Mouse (Mus musculus) ES-Bruce4 (cell line): ENCODE data around the gene Pik3cd. TPM values are rescaled to one million over a fixed set of nuclear protein-coding genes. Genes with fewer than 3 reads are reported as not detected.

Source experiments
- H3K27ac ChIP-seq: 2 replicates; pipeline ENCODE4 v1.5.1; 2012; ENCODE audit warnings: low read length, inconsistent platforms; ENCODE audit not compliant: insufficient read depth
- H3K27me3 ChIP-seq: 2 replicates; pipeline ENCODE4 v1.6.1; 2012; ENCODE audit warnings: mild to moderate bottlenecking, low read length, inconsistent platforms; ENCODE audit not compliant: control insufficient read depth, poor library complexity, insufficient read depth, severe bottlenecking
- H3K36me3 ChIP-seq: 2 replicates; pipeline ENCODE4 v1.6.1; 2012; ENCODE audit warnings: inconsistent platforms, mild to moderate bottlenecking, low read length, moderate library complexity; ENCODE audit not compliant: control insufficient read depth, poor library complexity, insufficient read depth, severe bottlenecking
- H3K4me1 ChIP-seq: one replicate; pipeline ENCODE4 v1.8.1; 2011; ENCODE audit warnings: low read length; ENCODE audit not compliant: control insufficient read depth, insufficient read depth
- H3K4me3 ChIP-seq: 2 replicates; pipeline ENCODE4 v1.5.1; 2011; ENCODE audit warnings: low read depth, mild to moderate bottlenecking, low read length
- H3K9ac ChIP-seq: 2 replicates; pipeline ENCODE4 v1.6.1; 2012; ENCODE audit warnings: low read depth, mild to moderate bottlenecking, inconsistent platforms; ENCODE audit not compliant: poor library complexity, severe bottlenecking
- H3K9me3 ChIP-seq: replicated peaks from 2 replicates; pipeline ENCODE4 v1.6.1; 2012; ENCODE audit warnings: mild to moderate bottlenecking, low read length, inconsistent platforms; ENCODE audit not compliant: control insufficient read depth, poor library complexity, insufficient read depth, severe bottlenecking
- CTCF ChIP-seq: IDR thresholded peaks from one replicate; pipeline ENCODE4 v1.8.1; 2011; ENCODE audit warnings: low read depth, low read length
- EP300 ChIP-seq: IDR thresholded peaks from 2 replicates; pipeline ENCODE4 v1.6.1; 2011; ENCODE audit warnings: low read depth, low read length; ENCODE audit not compliant: insufficient read depth
- POLR2A ChIP-seq: IDR thresholded peaks from one replicate; pipeline ENCODE4 v1.8.1; 2011; ENCODE audit warnings: low read length; ENCODE audit not compliant: insufficient read depth
- polyA plus RNA-seq: library from polyadenylated mRNA; stranded (reverse); fragments of >200 nt; gene quantifications from 2 replicates; pipeline ENCODE4 v1.2.4, GENCODE M21; 2011; ENCODE audit warnings: low read depth; ENCODE audit not compliant: missing spikeins, insufficient read depth, insufficient read length

Gene Pik3cd
- polyA plus RNA-seq, 1 experiment = 13.5 TPM

DNA sequence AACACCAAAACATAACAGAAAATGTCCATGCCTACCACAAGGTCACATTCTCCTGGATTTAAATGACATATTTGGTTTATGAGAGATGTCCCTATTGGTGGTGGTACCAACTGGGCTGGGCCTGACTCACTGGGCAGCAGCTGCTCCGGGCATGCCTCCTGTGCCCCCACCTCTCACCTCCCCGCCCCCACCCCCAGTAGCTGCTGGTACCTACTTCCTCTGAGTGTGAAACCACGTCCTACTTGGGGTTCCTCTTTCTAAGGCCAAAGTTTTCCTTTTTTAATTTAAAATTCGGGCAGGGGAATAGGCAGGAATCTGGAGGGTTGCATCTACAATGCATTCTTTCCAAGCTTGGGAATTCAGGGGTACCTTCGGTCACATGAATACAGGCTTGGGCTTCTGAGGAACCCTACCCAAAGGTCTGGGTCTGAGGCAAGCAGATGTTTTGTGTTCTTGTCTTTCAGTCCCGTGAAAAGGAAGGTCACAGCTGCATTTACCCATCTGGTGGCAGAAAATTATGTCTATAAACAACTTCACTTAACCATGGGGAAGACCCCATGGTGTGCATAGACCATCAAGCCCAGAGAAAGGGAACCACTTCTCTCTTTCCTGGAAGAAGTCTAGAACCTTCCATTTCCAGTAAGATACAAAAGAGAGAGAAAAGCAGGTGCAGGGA is 37.2 kb downstream of the Pik3cd start:
- H3K36me3 ChIP-seq = no peaks in the 10 kb centered on the region
- H3K27me3 ChIP-seq = no peaks in the 10 kb centered on the region
- H3K9me3 ChIP-seq = no peaks in the 10 kb centered on the region
- H3K4me1 ChIP-seq = no peaks in the 10 kb centered on the region
- H3K9ac ChIP-seq = no peak overlapping the region
- no peak overlapping the region for H3K4me3 ChIP-seq
- TF ChIP-seq EP300 (no peak), POLR2A (no peak), CTCF (no peak)
- no peak overlapping the region for H3K27ac ChIP-seq

- Histone ChIP-seq H3K27me3 (no peaks in the 10 kb centered on the region), H3K9ac (no peak overlapping the region), H3K4me3 (no peak overlapping the region), H3K36me3 (no peaks in the 10 kb centered on the region), H3K4me1 (no peaks in the 10 kb centered on the region), H3K9me3 (no peaks in the 10 kb centered on the region), H3K27ac (no peak overlapping the region)
- no peak for TF ChIP-seq CTCF
- no peak for TF ChIP-seq EP300
- no peak for TF ChIP-seq POLR2A
Measured at GRCm38 (mm10) chr4:149663849-149664503, 38.4 kb downstream of the Pik3cd start.

GRCm38 (mm10) chr4:149661967-149662589 is 40.3 kb downstream of the Pik3cd start:
- Histone ChIP-seq H3K4me3 (no peak overlapping the region), H3K9ac (no peak overlapping the region), H3K9me3 (no peaks in the 10 kb centered on the region), H3K27ac (no peak overlapping the region), H3K36me3 (no peaks in the 10 kb centered on the region), H3K27me3 (no peaks in the 10 kb centered on the region), H3K4me1 (no peaks in the 10 kb centered on the region)
- TF ChIP-seq EP300 = no peak
- no peak for TF ChIP-seq CTCF
- no peak for TF ChIP-seq POLR2A

GRCm38 (mm10) chr4:149660598-149660997 is 41.8 kb downstream of the Pik3cd start:
- TF ChIP-seq CTCF (no peak), POLR2A (no peak), EP300 (no peak)
- Histone ChIP-seq H3K36me3 (no peaks in the 10 kb centered on the region), H3K4me1 (no peaks in the 10 kb centered on the region), H3K4me3 (no peak overlapping the region), H3K9ac (no peak overlapping the region), H3K9me3 (no peaks in the 10 kb centered on the region), H3K27me3 (no peaks in the 10 kb centered on the region), H3K27ac (no peak overlapping the region)

DNA sequence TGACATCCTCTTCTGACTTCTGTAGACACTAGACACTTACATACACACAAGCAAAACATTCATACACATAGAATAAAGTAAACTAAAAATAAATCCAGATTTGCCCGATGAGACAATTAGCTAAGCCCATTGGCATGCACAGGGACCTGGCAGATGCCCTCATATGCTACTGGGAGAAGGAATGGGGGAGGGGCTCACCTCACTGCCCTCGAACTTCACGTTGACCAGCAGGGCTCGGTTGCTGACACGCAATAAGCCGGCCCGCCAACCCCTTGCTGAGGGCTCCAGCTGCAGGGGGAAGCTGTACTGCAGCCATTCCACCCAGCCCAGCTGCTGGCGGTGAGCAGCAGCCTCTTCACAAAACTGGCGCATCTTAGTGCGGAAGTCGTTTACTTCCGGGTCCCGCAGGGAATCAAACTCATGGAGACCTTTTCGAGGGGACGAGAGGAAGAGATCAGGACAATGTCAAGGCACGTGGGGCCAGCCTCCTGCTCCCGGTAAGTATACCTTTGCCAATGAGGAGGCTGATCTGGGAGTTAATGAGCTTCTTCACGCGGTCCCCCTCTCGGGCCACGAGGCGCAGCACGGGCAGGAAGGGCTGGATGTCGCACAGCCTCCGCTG is 42.8 kb downstream of the Pik3cd start:
- no peaks in the 10 kb centered on the region for H3K4me1 ChIP-seq
- H3K36me3 ChIP-seq = no peaks in the 10 kb centered on the region
- H3K9me3 ChIP-seq = no peaks in the 10 kb centered on the region
- H3K27ac ChIP-seq = no peak overlapping the region
- H3K4me3 ChIP-seq = peak overlapping the region; percentile 36
- no peak for TF ChIP-seq EP300
- TF ChIP-seq CTCF = no peak
- no peak for TF ChIP-seq POLR2A
- H3K9ac ChIP-seq = peak overlapping the region; percentile 29; the same call in 1 of the 2 replicates
- no peaks in the 10 kb centered on the region for H3K27me3 ChIP-seq

DNA sequence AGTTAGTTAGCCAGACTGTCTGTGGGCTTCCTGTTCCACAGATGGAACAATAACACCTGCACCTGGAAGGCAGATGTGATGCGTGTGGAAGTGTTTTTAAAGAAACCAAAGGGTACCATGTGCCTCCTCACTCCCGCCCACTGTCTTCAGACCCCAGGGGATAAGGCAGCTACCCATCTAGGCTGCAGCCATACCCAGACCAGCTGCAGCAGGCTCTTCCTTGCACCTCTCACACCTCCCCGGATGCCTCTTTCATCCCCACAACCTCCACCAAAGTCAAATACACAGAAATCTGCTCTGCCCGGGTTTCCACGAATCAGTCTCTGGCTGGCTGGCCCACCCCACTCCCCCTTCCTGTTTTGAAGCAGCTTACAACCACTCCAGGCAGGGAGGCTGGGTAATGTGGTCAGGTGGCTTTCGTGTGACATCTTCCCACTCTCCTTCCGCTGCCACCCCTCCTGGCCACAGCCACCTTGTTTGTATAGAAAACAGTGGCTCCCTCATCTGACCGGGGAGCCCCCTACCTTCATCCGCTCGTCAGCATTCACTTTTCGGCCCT is 44.4 kb downstream of the Pik3cd start:
- Histone ChIP-seq H3K36me3 (no peaks in the 10 kb centered on the region), H3K27ac (no peak overlapping the region), H3K9ac (no peak overlapping the region), H3K9me3 (no peaks in the 10 kb centered on the region), H3K4me3 (no peak overlapping the region), H3K27me3 (no peaks in the 10 kb centered on the region), H3K4me1 (no peaks in the 10 kb centered on the region)
- TF ChIP-seq EP300 = no peak
- no peak for TF ChIP-seq CTCF
- no peak for TF ChIP-seq POLR2A
